In the genomic region with DNA sequence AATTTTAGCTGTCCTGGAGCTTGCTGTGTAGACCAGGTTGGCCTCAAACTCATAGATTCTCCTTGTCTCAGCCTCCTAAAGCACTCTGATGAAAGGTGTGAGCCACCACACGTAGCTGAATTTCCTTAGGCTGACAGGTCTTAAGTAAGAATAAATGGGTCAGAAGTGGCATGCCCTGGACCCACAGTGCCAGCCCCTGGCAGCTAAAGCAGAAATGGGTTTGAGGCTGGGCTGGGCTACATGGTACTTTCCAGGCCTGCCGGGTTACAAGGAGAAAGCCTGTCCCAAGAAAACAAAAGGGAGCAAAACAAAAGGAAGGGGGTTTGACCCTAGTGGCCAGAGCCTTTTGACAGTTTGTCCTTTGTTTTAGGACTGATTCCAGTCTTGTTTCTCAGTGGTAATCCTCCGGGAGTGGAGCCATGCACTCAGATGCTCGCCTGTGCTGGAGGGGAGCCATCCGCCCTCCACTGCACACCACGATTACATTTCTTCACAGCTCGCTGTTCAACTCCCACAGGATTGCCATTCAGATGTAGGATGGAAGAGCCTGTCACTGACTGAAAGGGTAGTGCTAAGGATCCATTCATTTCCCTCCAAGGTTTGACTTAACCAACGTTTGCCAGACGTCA, we compare ENCODE assay signal across 10 mouse cellular contexts. TPM values are rescaled to one million over a fixed set of nuclear protein-coding genes. Genes with fewer than 3 reads are reported as not detected.
A peak's percentile ranks its signal among the peaks of the same experiment; 100 is the strongest.
DNase-seq lines count a peak whose midpoint lies in the region; ATAC-seq and TF ChIP-seq lines count a peak whose summit lies in the region.
"Had no signal": no experiment of that assay in that cellular context is flagged by ENCODE, and none has a peak within 500 bp of the region (broad histone marks: within the 10 kb centered on the region; RNA-seq: fewer than 3 reads in every experiment).

No protein-coding gene starts in this region.

- no peaks in the 10 kb centered on the region for H3K9me3 ChIP-seq in forebrain, embryonic 14.5 days (replicated peaks; ENCODE audit: control insufficient read depth, low read length)
- H3K9me3 ChIP-seq in forebrain, embryonic 11.5 days (ENCODE audit: control insufficient read depth, low read length): no peaks in the 10 kb centered on the region
- H3K9me3 ChIP-seq in hindbrain, postnatal 0 days (ENCODE audit: low read length): no peaks in the 10 kb centered on the region
- H3K9me3 ChIP-seq in midbrain, postnatal 0 days (ENCODE audit: low read length): no peaks in the 10 kb centered on the region
- H3K9me3 ChIP-seq in liver, embryonic 11.5 days (ENCODE audit: control insufficient read depth, low read length): no peaks in the 10 kb centered on the region
- H3K9me3 ChIP-seq: limb, embryonic 12.5 days; megakaryocyte, embryonic 14.5 days had no signal

- 18% methylated on average over 9 of the region's 9 CpGs for WGBS in forebrain, embryonic 14.5 days
- whole genome bisulfite sequencing in forebrain, embryonic 11.5 days: 19% methylated on average over 9 of the region's 9 CpGs
- 14% methylated on average over 9 of the region's 9 CpGs for WGBS in hindbrain, postnatal 0 days
- 23% methylated on average over 9 of the region's 9 CpGs for WGBS in midbrain, postnatal 0 days
- WGBS in liver, embryonic 11.5 days: 73% methylated on average over 9 of the region's 9 CpGs

- H3K9ac ChIP-seq in forebrain, embryonic 14.5 days (ENCODE audit: low read length): no peak overlapping the region
- H3K9ac ChIP-seq in forebrain, embryonic 11.5 days (ENCODE audit: low read length): no peak overlapping the region
- no peak overlapping the region for H3K9ac ChIP-seq in hindbrain, postnatal 0 days (replicated peaks; ENCODE audit: low read length)
- 0 out of 2 replicates have a peak overlapping the region, but pooled peaks have one; percentile 19 for H3K9ac ChIP-seq in midbrain, postnatal 0 days (replicated peaks; ENCODE audit: low read length, poor library complexity, severe bottlenecking)
- H3K9ac ChIP-seq in liver, embryonic 11.5 days (ENCODE audit: low read depth, low read length): no peak overlapping the region
- H3K9ac ChIP-seq: limb, embryonic 12.5 days had no signal

- no peak for TF ChIP-seq CTCF in hindbrain, postnatal 0 days (IDR thresholded peaks at IDR 0.05; ENCODE audit: low read depth)
- TF ChIP-seq CTCF in midbrain, postnatal 0 days (IDR thresholded peaks at IDR 0.05): no peak

- peaks cover 28% of the 10 kb centered on the region for H3K36me3 ChIP-seq in forebrain, embryonic 14.5 days (ENCODE audit: control insufficient read depth, insufficient read depth, low read length)
- H3K36me3 ChIP-seq in forebrain, embryonic 11.5 days (ENCODE audit: control insufficient read depth, insufficient read depth, low read length): no peaks in the 10 kb centered on the region; the same call in 1 of the 2 replicates
- peaks cover 8% of the 10 kb centered on the region; the same call in 1 of the 2 replicates for H3K36me3 ChIP-seq in hindbrain, postnatal 0 days (ENCODE audit: insufficient read depth, low read length)
- H3K36me3 ChIP-seq in midbrain, postnatal 0 days (ENCODE audit: insufficient read depth, low read length): peaks cover 20% of the 10 kb centered on the region
- H3K36me3 ChIP-seq in liver, embryonic 11.5 days (ENCODE audit: control insufficient read depth, insufficient read depth, low read length): peaks cover 19% of the 10 kb centered on the region; the same call in 1 of the 2 replicates

- H3K27me3 ChIP-seq in forebrain, embryonic 14.5 days (replicated peaks; ENCODE audit: control insufficient read depth, insufficient read depth, low read length): no peaks in the 10 kb centered on the region
- H3K27me3 ChIP-seq in forebrain, embryonic 11.5 days (ENCODE audit: control insufficient read depth, insufficient read depth, low read length): no peaks in the 10 kb centered on the region
- H3K27me3 ChIP-seq in hindbrain, postnatal 0 days (ENCODE audit: insufficient read depth, low read length): no peaks in the 10 kb centered on the region
- H3K27me3 ChIP-seq in midbrain, postnatal 0 days (ENCODE audit: insufficient read depth, low read length): no peaks in the 10 kb centered on the region
- H3K27me3 ChIP-seq in liver, embryonic 11.5 days (replicated peaks; ENCODE audit: control insufficient read depth, insufficient read depth, low read length): no peaks in the 10 kb centered on the region
- H3K27me3 ChIP-seq: limb, embryonic 12.5 days; megakaryocyte, embryonic 14.5 days had no signal

- no peaks in the 10 kb centered on the region for H3K4me1 ChIP-seq in forebrain, embryonic 14.5 days (ENCODE audit: control insufficient read depth, insufficient read depth, low read length)
- no peaks in the 10 kb centered on the region for H3K4me1 ChIP-seq in forebrain, embryonic 11.5 days (replicated peaks; ENCODE audit: control insufficient read depth, insufficient read depth, low read length)
- 0 out of 2 replicates have a peak, but pooled peaks cover 8% of the 10 kb centered on the region for H3K4me1 ChIP-seq in hindbrain, postnatal 0 days (ENCODE audit: insufficient read depth, low read length)
- no peaks in the 10 kb centered on the region for H3K4me1 ChIP-seq in midbrain, postnatal 0 days (ENCODE audit: insufficient read depth, low read length)
- peaks cover 32% of the 10 kb centered on the region for H3K4me1 ChIP-seq in liver, embryonic 11.5 days (replicated peaks; ENCODE audit: control insufficient read depth, insufficient read depth, low read length)
- H3K4me1 ChIP-seq: limb, embryonic 12.5 days had no signal

- ATAC-seq in forebrain, embryonic 14.5 days: no peak
- ATAC-seq in forebrain, embryonic 11.5 days (replicated peaks; ENCODE audit: low FRiP score): no peak
- ATAC-seq in hindbrain, postnatal 0 days: peak; percentile 32; the same call in 1 of the 2 replicates
- no peak for ATAC-seq in midbrain, postnatal 0 days (ENCODE audit: low FRiP score)
- ATAC-seq in monocyte, adult 5-6 weeks (replicated peaks; ENCODE audit: insufficient number of reproducible peaks, low FRiP score, low TSS enrichment, poor library complexity, severe bottlenecking): no peak
- ATAC-seq in liver, embryonic 11.5 days (replicated peaks; ENCODE audit: low FRiP score): no peak

- H3K4me3 ChIP-seq in forebrain, embryonic 14.5 days (ENCODE audit: low read depth, low read length): no peak overlapping the region
- no peak overlapping the region for H3K4me3 ChIP-seq in forebrain, embryonic 11.5 days (ENCODE audit: low read depth, low read length)
- H3K4me3 ChIP-seq in hindbrain, postnatal 0 days (ENCODE audit: low read length): no peak overlapping the region
- no peak overlapping the region for H3K4me3 ChIP-seq in midbrain, postnatal 0 days (ENCODE audit: low read depth, low read length)
- no peak overlapping the region for H3K4me3 ChIP-seq in liver, embryonic 11.5 days (ENCODE audit: low read depth, low read length)
- H3K4me3 ChIP-seq: limb, embryonic 12.5 days; megakaryocyte, embryonic 14.5 days had no signal

- DNase-seq in forebrain, embryonic 14.5 days (ENCODE audit: low spot score): peak; percentile 4
- no peak for DNase-seq in forebrain, embryonic 11.5 days (ENCODE audit: low spot score)
- peak; percentile 42 to 55 for DNase-seq in cerebellum, postnatal 10 days
- DNase-seq in hindbrain, postnatal 0 days (ENCODE audit: low spot score): peak; percentile 46
- DNase-seq in midbrain, postnatal 0 days (ENCODE audit: low spot score): peak; percentile 48
- no peak for DNase-seq in lung, postnatal 36 days
- no peak for DNase-seq in liver, embryonic 11.5 days (ENCODE audit: low spot score)

- H3K4me2 ChIP-seq in forebrain, embryonic 14.5 days (ENCODE audit: low read length): no peak overlapping the region
- H3K4me2 ChIP-seq in forebrain, embryonic 11.5 days (ENCODE audit: low read depth, low read length, severe bottlenecking): no peak overlapping the region
- H3K4me2 ChIP-seq in hindbrain, postnatal 0 days (ENCODE audit: low read depth, low read length): no peak overlapping the region
- H3K4me2 ChIP-seq in midbrain, postnatal 0 days (ENCODE audit: low read depth, low read length, poor library complexity, severe bottlenecking): no peak overlapping the region
- no peak overlapping the region for H3K4me2 ChIP-seq in liver, embryonic 11.5 days
- H3K4me2 ChIP-seq: limb, embryonic 12.5 days had no signal

- H3K27ac ChIP-seq in forebrain, embryonic 14.5 days (ENCODE audit: low read depth, low read length): no peak overlapping the region
- H3K27ac ChIP-seq in forebrain, embryonic 11.5 days (ENCODE audit: low read depth, low read length): no peak overlapping the region
- H3K27ac ChIP-seq in hindbrain, postnatal 0 days: peak overlapping the region; percentile 62; the same call in 1 of the 2 replicates
- no peak overlapping the region for H3K27ac ChIP-seq in midbrain, postnatal 0 days (ENCODE audit: low read depth, low read length)
- no peak overlapping the region for H3K27ac ChIP-seq in liver, embryonic 11.5 days (ENCODE audit: low read depth, low read length)
- H3K27ac ChIP-seq: limb, embryonic 12.5 days had no signal

RNA-seq across cellular contexts. Expression of gene Mtf1, which starts 9.6 kb away (rescaled TPM):
- polyA plus RNA-seq in forebrain, embryonic 14.5 days (2014; fragmentation: Nextera tagmentation; extraction: Ambion mirVana): 12.7 and 13.6 TPM in 2 replicates
- 14.7 and 15.4 TPM in 2 replicates for polyA plus RNA-seq in forebrain, embryonic 11.5 days (2014; fragmentation: Nextera tagmentation; extraction: Ambion mirVana)
- 7.7 and 17.3 TPM in 2 replicates for total RNA-seq in hindbrain, postnatal 0 days (2014; rRNA removed)
- polyA plus RNA-seq in hindbrain, postnatal 0 days (2015; fragmentation: Nextera tagmentation; extraction: Ambion mirVana): 23.4 and 24.7 TPM in 2 replicates
- 7.0 and 15.5 TPM in 2 replicates for total RNA-seq in midbrain, postnatal 0 days (2014; rRNA removed)
- 22.1 and 24.7 TPM in 2 replicates for polyA plus RNA-seq in midbrain, postnatal 0 days (2015; fragmentation: Nextera tagmentation; extraction: Ambion mirVana)
- total RNA-seq in monocyte, adult 5-6 weeks (2017): 33.8 to 50.2 TPM (median 34.0 TPM) in 3 replicates
- 21.2 and 24.2 TPM in 2 replicates for polyA plus RNA-seq in liver, embryonic 11.5 days (2014; fragmentation: Nextera tagmentation; extraction: Ambion mirVana)

RNA-seq across cellular contexts. Expression of gene Yrdc, which starts 39.0 kb away (rescaled TPM):
- polyA plus RNA-seq in forebrain, embryonic 14.5 days (2014; fragmentation: Nextera tagmentation; extraction: Ambion mirVana): 57.1 and 62.4 TPM in 2 replicates
- 45.0 and 50.9 TPM in 2 replicates for polyA plus RNA-seq in forebrain, embryonic 11.5 days (2014; fragmentation: Nextera tagmentation; extraction: Ambion mirVana)
- 52.9 and 76.1 TPM in 2 replicates for total RNA-seq in hindbrain, postnatal 0 days (2014; rRNA removed)
- 47.0 and 52.9 TPM in 2 replicates for polyA plus RNA-seq in hindbrain, postnatal 0 days (2015; fragmentation: Nextera tagmentation; extraction: Ambion mirVana)
- 54.5 and 78.4 TPM in 2 replicates for total RNA-seq in midbrain, postnatal 0 days (2014; rRNA removed)
- polyA plus RNA-seq in midbrain, postnatal 0 days (2015; fragmentation: Nextera tagmentation; extraction: Ambion mirVana): 48.9 and 55.7 TPM in 2 replicates
- 28.9 to 39.6 TPM (median 38.2 TPM) in 3 replicates for total RNA-seq in monocyte, adult 5-6 weeks (2017)
- 43.5 and 49.2 TPM in 2 replicates for polyA plus RNA-seq in liver, embryonic 11.5 days (2014; fragmentation: Nextera tagmentation; extraction: Ambion mirVana)

RNA-seq across cellular contexts. Expression of gene 1110065P20Rik, which starts 39.5 kb away (rescaled TPM):
- 78.0 and 90.7 TPM in 2 replicates for polyA plus RNA-seq in forebrain, embryonic 14.5 days (2014; fragmentation: Nextera tagmentation; extraction: Ambion mirVana)
- 49.5 and 51.7 TPM in 2 replicates for polyA plus RNA-seq in forebrain, embryonic 11.5 days (2014; fragmentation: Nextera tagmentation; extraction: Ambion mirVana)
- 206 and 212 TPM in 2 replicates for total RNA-seq in hindbrain, postnatal 0 days (2014; rRNA removed)
- polyA plus RNA-seq in hindbrain, postnatal 0 days (2015; fragmentation: Nextera tagmentation; extraction: Ambion mirVana): 143 and 152 TPM in 2 replicates
- 163 and 181 TPM in 2 replicates for total RNA-seq in midbrain, postnatal 0 days (2014; rRNA removed)
- polyA plus RNA-seq in midbrain, postnatal 0 days (2015; fragmentation: Nextera tagmentation; extraction: Ambion mirVana): 135 and 141 TPM in 2 replicates
- 5.5 to 6.7 TPM (median 6.5 TPM) in 3 replicates for total RNA-seq in monocyte, adult 5-6 weeks (2017)
- 25.5 and 26.2 TPM in 2 replicates for polyA plus RNA-seq in liver, embryonic 11.5 days (2014; fragmentation: Nextera tagmentation; extraction: Ambion mirVana)

RNA-seq across cellular contexts. Expression of gene Maneal, which starts 50.5 kb away (rescaled TPM):
- 12.9 and 13.4 TPM in 2 replicates for polyA plus RNA-seq in forebrain, embryonic 14.5 days (2014; fragmentation: Nextera tagmentation; extraction: Ambion mirVana)
- polyA plus RNA-seq in forebrain, embryonic 11.5 days (2014; fragmentation: Nextera tagmentation; extraction: Ambion mirVana): 7.3 and 10.3 TPM in 2 replicates
- total RNA-seq in hindbrain, postnatal 0 days (2014; rRNA removed): 52.3 and 56.9 TPM in 2 replicates
- 9.4 and 9.6 TPM in 2 replicates for polyA plus RNA-seq in hindbrain, postnatal 0 days (2015; fragmentation: Nextera tagmentation; extraction: Ambion mirVana)
- 43.7 and 50.5 TPM in 2 replicates for total RNA-seq in midbrain, postnatal 0 days (2014; rRNA removed)
- polyA plus RNA-seq in midbrain, postnatal 0 days (2015; fragmentation: Nextera tagmentation; extraction: Ambion mirVana): 9.4 and 9.5 TPM in 2 replicates
- 0.53 to 0.76 TPM in 2 of 3 replicates, not detected in the other for total RNA-seq in monocyte, adult 5-6 weeks (2017)
- 0.18 and 0.23 TPM in 2 replicates for polyA plus RNA-seq in liver, embryonic 11.5 days (2014; fragmentation: Nextera tagmentation; extraction: Ambion mirVana)

Comparison
In these comparisons a context has a peak if more than half of its experiments do, and no peak if none do; other contexts are left out.
1. DNase-seq: peak in forebrain, embryonic 14.5 days (single experiment), cerebellum, postnatal 10 days (2 of 2), hindbrain, postnatal 0 days (single experiment) and midbrain, postnatal 0 days (single experiment); none in forebrain, embryonic 11.5 days (single experiment), lung, postnatal 36 days (single experiment) and liver, embryonic 11.5 days (single experiment).